Mouse (Mus musculus): ENCODE data around the gene Gm4881. TPM values are rescaled to one million over a fixed set of nuclear protein-coding genes. Genes with fewer than 3 reads are reported as not detected.
A peak's percentile ranks its signal among the peaks of the same experiment; 100 is the strongest.

Gene Gm4881
- polyA plus RNA-seq (2012; rRNA removed): not detected in 2 replicates

DNA sequence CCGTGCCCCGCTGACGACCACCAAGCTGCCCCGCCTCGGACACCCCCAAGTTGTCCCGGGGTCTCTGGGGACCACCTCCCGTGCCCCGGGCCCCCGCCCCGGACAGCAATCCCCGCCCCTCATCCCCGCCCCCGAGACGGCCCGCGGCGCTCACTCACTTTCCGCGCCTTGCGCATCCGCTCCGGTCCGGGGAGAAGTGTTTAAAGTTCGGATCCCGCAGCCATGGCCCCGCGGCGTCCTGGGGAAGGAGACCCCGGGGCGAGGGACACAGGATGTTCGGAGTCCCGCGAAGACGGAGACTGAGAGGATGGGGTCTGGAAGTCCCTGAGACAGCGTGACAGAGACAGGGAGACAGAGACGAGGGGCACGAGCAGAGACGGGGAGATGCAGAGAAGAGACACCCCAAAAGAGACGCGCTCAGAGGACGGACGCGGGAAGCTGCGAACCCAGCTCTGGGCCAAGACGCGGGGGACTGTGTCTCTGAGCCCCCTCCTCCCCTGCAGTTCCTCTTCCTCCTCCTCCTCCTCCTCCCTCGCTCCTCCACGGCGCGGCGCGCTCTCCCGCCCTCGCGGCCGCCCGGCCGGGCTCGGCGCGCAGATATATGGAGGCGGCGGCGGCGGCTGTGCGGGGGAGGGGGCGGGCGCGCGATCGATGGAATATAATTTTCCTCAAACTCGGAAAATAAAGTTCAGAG lies at the start of gene Gm4881:
TSS of gene Gm4881 (minus strand) at position 238 of the 694 bp plus-strand sequence.
- Histone ChIP-seq H3K27ac (ENCODE audit: insufficient read depth, low read depth, low read length) (no peak within 1 kb of the TSS), H3K36me3 (ENCODE audit: control insufficient read depth, insufficient read depth, low read length) (no peaks in the 10 kb centered on the region), H3K4me1 (ENCODE audit: control insufficient read depth, insufficient read depth, insufficient read length, low read length) (no peaks in the 10 kb centered on the region), H3K27me3 (ENCODE audit: control insufficient read depth, insufficient read depth, low read length) (peaks cover 64% of the 10 kb centered on the region), H3K4me3 (ENCODE audit: low read depth, low read length) (peak within 1 kb of the TSS; percentile 29)
- no peak for TF ChIP-seq CTCF (IDR thresholded peaks at IDR 0.05; ENCODE audit: extremely low read depth, insufficient read length, insufficient replicate concordance, low read depth, low read length)
- WGBS: 2% methylated on average over 70 of the region's 72 CpGs

GRCm38 (mm10) chr7:24993081-24993480 lies 48.8 kb upstream of the Gm4881 start:
- Histone ChIP-seq H3K27me3 (ENCODE audit: control insufficient read depth, insufficient read depth, low read length) (no peaks in the 10 kb centered on the region), H3K4me1 (ENCODE audit: control insufficient read depth, insufficient read depth, insufficient read length, low read length) (no peaks in the 10 kb centered on the region), H3K27ac (ENCODE audit: insufficient read depth, low read depth, low read length) (no peak overlapping the region), H3K4me3 (ENCODE audit: low read depth, low read length) (no peak overlapping the region), H3K36me3 (ENCODE audit: control insufficient read depth, insufficient read depth, low read length) (no peaks in the 10 kb centered on the region)
- WGBS: 61% methylated on average over 6 of the region's 6 CpGs
- TF ChIP-seq CTCF (IDR thresholded peaks at IDR 0.05; ENCODE audit: extremely low read depth, insufficient read length, insufficient replicate concordance, low read depth, low read length) (no peak), POLR2A (IDR thresholded peaks at IDR 0.05; ENCODE audit: low read depth, low read length) (no peak)

DNA sequence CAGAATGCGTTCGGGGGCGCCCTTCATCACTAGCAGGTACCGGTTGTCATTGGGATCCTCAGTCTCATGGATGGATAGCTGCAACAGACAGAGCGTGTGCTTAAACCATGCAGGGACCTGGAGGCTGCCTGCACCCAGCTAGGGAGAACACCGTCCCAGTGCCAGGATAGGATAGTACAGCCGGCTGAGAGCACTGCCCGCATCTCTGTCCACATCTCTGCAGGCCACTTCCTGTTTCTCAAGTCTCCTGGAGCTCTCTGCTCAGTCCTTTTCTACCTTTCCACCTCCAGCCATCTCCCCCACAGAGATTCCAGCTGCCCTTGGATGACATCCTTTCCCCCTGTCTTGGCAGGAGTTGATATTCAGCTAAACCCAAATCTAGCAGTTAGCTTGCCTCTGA lies 46.2 kb upstream of the Gm4881 start:
- TF ChIP-seq CTCF (IDR thresholded peaks at IDR 0.05; ENCODE audit: extremely low read depth, insufficient read length, insufficient replicate concordance, low read depth, low read length) (no peak), POLR2A (IDR thresholded peaks at IDR 0.05; ENCODE audit: low read depth, low read length) (no peak)
- WGBS: 79% methylated on average over 8 of the region's 8 CpGs

DNA sequence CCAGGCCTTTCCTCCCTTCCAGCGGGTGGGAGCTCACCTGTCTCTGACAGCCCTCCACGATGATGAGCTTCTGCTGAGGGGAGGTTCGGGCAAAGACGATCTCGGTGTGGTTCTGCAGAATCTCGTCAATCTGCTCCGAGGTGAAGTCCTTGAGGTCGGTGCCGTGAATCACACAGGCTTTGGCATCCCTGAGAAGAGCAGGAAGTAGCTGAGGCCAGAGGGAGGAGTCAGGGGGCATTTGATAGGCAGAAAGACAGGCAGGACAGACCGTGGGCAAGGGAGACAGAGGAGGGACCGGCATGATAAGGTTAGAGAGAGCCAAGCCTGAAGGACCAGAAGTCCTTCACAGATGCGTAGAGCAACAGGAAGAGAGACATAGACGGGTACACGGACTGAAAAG lies 43.6 kb upstream of the Gm4881 start:
- Histone ChIP-seq H3K4me1 (ENCODE audit: control insufficient read depth, insufficient read depth, insufficient read length, low read length) (no peaks in the 10 kb centered on the region), H3K4me3 (ENCODE audit: low read depth, low read length) (no peak overlapping the region), H3K36me3 (ENCODE audit: control insufficient read depth, insufficient read depth, low read length) (no peaks in the 10 kb centered on the region), H3K27ac (ENCODE audit: insufficient read depth, low read depth, low read length) (no peak overlapping the region), H3K27me3 (ENCODE audit: control insufficient read depth, insufficient read depth, low read length) (no peaks in the 10 kb centered on the region)
- TF ChIP-seq CTCF (IDR thresholded peaks at IDR 0.05; ENCODE audit: extremely low read depth, insufficient read length, insufficient replicate concordance, low read depth, low read length): no peak
- WGBS: 69% methylated on average over 14 of the region's 14 CpGs

More for the DNA sequence above, 46.2 kb upstream of the Gm4881 start:
- Histone ChIP-seq H3K4me1 (ENCODE audit: control insufficient read depth, insufficient read depth, insufficient read length, low read length) (no peaks in the 10 kb centered on the region), H3K27ac (ENCODE audit: insufficient read depth, low read depth, low read length) (no peak overlapping the region), H3K36me3 (ENCODE audit: control insufficient read depth, insufficient read depth, low read length) (no peaks in the 10 kb centered on the region), H3K27me3 (ENCODE audit: control insufficient read depth, insufficient read depth, low read length) (no peaks in the 10 kb centered on the region), H3K4me3 (ENCODE audit: low read depth, low read length) (no peak overlapping the region)

DNA sequence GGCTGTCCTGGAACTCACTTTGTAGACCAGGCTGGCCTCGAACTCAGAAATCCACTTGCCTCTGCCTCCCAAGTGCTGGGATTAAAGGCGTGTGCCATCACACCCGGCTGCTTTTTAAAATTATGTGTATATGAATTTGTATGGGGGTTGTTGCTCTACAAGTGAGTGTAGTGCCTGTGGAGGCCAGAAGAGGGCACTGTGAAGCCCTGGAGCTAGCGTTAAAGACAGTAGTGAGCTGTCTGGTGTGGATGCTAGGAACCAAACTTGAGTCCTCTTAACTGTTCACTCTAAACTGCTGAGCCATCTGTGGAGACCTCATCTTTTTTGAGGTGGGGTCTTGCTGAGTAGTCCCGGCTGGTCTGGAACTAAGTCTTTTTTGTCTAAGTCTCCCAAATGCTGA lies 41.5 kb upstream of the Gm4881 start:
- H3K27me3 ChIP-seq (ENCODE audit: control insufficient read depth, insufficient read depth, low read length): no peaks in the 10 kb centered on the region
- H3K27ac ChIP-seq (ENCODE audit: insufficient read depth, low read depth, low read length): no peak overlapping the region
- H3K4me1 ChIP-seq (ENCODE audit: control insufficient read depth, insufficient read depth, insufficient read length, low read length): no peaks in the 10 kb centered on the region
- H3K4me3 ChIP-seq (ENCODE audit: low read depth, low read length): no peak overlapping the region
- WGBS: 68% methylated on average over 5 of the region's 5 CpGs
- H3K36me3 ChIP-seq (ENCODE audit: control insufficient read depth, insufficient read depth, low read length): no peaks in the 10 kb centered on the region
- TF ChIP-seq CTCF (IDR thresholded peaks at IDR 0.05; ENCODE audit: extremely low read depth, insufficient read length, insufficient replicate concordance, low read depth, low read length) (no peak), POLR2A (IDR thresholded peaks at IDR 0.05; ENCODE audit: low read depth, low read length) (no peak)

- no peak overlapping the region for H3K4me3 ChIP-seq (ENCODE audit: low read depth, low read length)
- H3K36me3 ChIP-seq (ENCODE audit: control insufficient read depth, insufficient read depth, low read length): no peaks in the 10 kb centered on the region
- no peaks in the 10 kb centered on the region for H3K4me1 ChIP-seq (ENCODE audit: control insufficient read depth, insufficient read depth, insufficient read length, low read length)
- 89% methylated on average over 2 of the region's 2 CpGs for WGBS
- TF ChIP-seq CTCF (IDR thresholded peaks at IDR 0.05; ENCODE audit: extremely low read depth, insufficient read length, insufficient replicate concordance, low read depth, low read length): no peak
- TF ChIP-seq POLR2A (IDR thresholded peaks at IDR 0.05; ENCODE audit: low read depth, low read length): no peak
- H3K27me3 ChIP-seq (ENCODE audit: control insufficient read depth, insufficient read depth, low read length): no peaks in the 10 kb centered on the region
- no peak overlapping the region for H3K27ac ChIP-seq (ENCODE audit: insufficient read depth, low read depth, low read length)
Observed at GRCm38 (mm10) chr7:24984307-24984706, 40.0 kb upstream of the Gm4881 start.

DNA sequence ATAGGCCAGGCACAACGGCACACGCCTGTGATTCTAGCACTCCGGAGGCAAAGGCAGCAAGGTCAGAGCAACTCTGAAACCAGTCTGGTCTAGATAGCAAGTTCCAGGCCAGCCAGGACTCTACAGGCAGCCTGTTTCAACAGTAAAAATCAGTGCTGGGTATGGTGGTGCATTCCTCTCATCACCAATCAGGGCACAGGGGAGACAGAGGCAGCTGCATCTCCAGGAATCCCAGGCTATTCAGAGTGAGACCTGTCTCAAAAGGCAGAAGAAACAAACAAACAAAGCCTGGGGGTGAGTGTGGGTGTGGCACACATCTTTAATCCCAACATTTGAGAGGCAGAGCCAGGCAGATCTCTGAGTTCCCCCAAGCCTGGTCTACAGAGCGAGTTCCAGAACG lies 39.1 kb upstream of the Gm4881 start:
- H3K36me3 ChIP-seq (ENCODE audit: control insufficient read depth, insufficient read depth, low read length): no peaks in the 10 kb centered on the region
- H3K27me3 ChIP-seq (ENCODE audit: control insufficient read depth, insufficient read depth, low read length): no peaks in the 10 kb centered on the region
- H3K4me3 ChIP-seq (ENCODE audit: low read depth, low read length): no peak overlapping the region
- H3K4me1 ChIP-seq (ENCODE audit: control insufficient read depth, insufficient read depth, insufficient read length, low read length): no peaks in the 10 kb centered on the region
- WGBS: 67% methylated on average over 5 of the region's 5 CpGs
- no peak overlapping the region for H3K27ac ChIP-seq (ENCODE audit: insufficient read depth, low read depth, low read length)
- TF ChIP-seq POLR2A (IDR thresholded peaks at IDR 0.05; ENCODE audit: low read depth, low read length) (no peak), CTCF (IDR thresholded peaks at IDR 0.05; ENCODE audit: extremely low read depth, insufficient read length, insufficient replicate concordance, low read depth, low read length) (no peak)

All from small intestine, adult 2 months (tissue).